Mouse (Mus musculus): ENCODE results near the gene Uqcr11. TPM values are rescaled to one million over a fixed set of nuclear protein-coding genes. Genes with fewer than 3 reads are reported as not detected.

Gene Uqcr11
- total and polyA plus RNA-seq, 3 experiments = 1,743 to 5,192 (median 1,981) TPM

- H3K4me1 ChIP-seq (ENCODE audit: control insufficient read depth, insufficient read depth, low read length) = no peaks in the 10 kb centered on the region
- no peak for TF ChIP-seq CTCF (IDR thresholded peaks at IDR 0.05)
- WGBS = 92% methylated on average over 10 of the region's 10 CpGs
- no peak overlapping the region for H3K9ac ChIP-seq (ENCODE audit: low read depth, low read length)
- no peak overlapping the region for H3K4me3 ChIP-seq
- no peak overlapping the region for H3K27ac ChIP-seq
- no peaks in the 10 kb centered on the region for H3K79me2 ChIP-seq (replicated peaks; ENCODE audit: control insufficient read depth, insufficient read depth, low read length)
- no peaks in the 10 kb centered on the region for H3K36me3 ChIP-seq (ENCODE audit: control insufficient read depth, insufficient read depth, low read length)
- H3K27me3 ChIP-seq (ENCODE audit: control insufficient read depth, insufficient read depth, low read length) = no peaks in the 10 kb centered on the region
- DNase-seq = no peak
- intact Hi-C loops (cut with DNase I) = no loop called here
These were observed 14.1 kb upstream of the Uqcr11 start for GRCm38 (mm10) chr10:80420729-80421128.

- Histone ChIP-seq H3K79me2 (replicated peaks; ENCODE audit: control insufficient read depth, insufficient read depth, low read length) (no peaks in the 10 kb centered on the region), H3K9ac (ENCODE audit: low read depth, low read length) (no peak overlapping the region), H3K27ac (no peak overlapping the region), H3K27me3 (ENCODE audit: control insufficient read depth, insufficient read depth, low read length) (no peaks in the 10 kb centered on the region), H3K4me1 (ENCODE audit: control insufficient read depth, insufficient read depth, low read length) (no peaks in the 10 kb centered on the region), H3K4me3 (no peak overlapping the region), H3K36me3 (ENCODE audit: control insufficient read depth, insufficient read depth, low read length) (no peaks in the 10 kb centered on the region)
- no peak for TF ChIP-seq POLR2A (IDR thresholded peaks at IDR 0.05; ENCODE audit: insufficient read depth, low read depth, low read length)
- no peak for TF ChIP-seq EP300 (IDR thresholded peaks at IDR 0.05; ENCODE audit: insufficient read depth, low read depth, low read length)
- TF ChIP-seq CTCF (IDR thresholded peaks at IDR 0.05) = no peak
- 66% methylated on average over 8 of the region's 8 CpGs for WGBS
- intact Hi-C loops (cut with DNase I) = no loop called here
- DNase-seq = peak in 1 of 2 experiments; percentile 8
These were observed 12.8 kb upstream of the Uqcr11 start for GRCm38 (mm10) chr10:80419419-80419818.

- DNase-seq = peak in 1 of 2 experiments; percentile 11
- TF ChIP-seq POLR2A (IDR thresholded peaks at IDR 0.05; ENCODE audit: insufficient read depth, low read depth, low read length) (no peak), CTCF (IDR thresholded peaks at IDR 0.05) (no peak), EP300 (IDR thresholded peaks at IDR 0.05; ENCODE audit: insufficient read depth, low read depth, low read length) (no peak)
These were observed 11.7 kb upstream of the Uqcr11 start for GRCm38 (mm10) chr10:80418311-80418710.

GRCm38 (mm10) chr10:80417841-80418240 lies 11.2 kb upstream of the Uqcr11 start:
- no peak overlapping the region for H3K9ac ChIP-seq (ENCODE audit: low read depth, low read length)
- TF ChIP-seq EP300 (IDR thresholded peaks at IDR 0.05; ENCODE audit: insufficient read depth, low read depth, low read length) (no peak), CTCF (IDR thresholded peaks at IDR 0.05) (no peak), POLR2A (IDR thresholded peaks at IDR 0.05; ENCODE audit: insufficient read depth, low read depth, low read length) (no peak)
- no peak overlapping the region for H3K27ac ChIP-seq
- H3K36me3 ChIP-seq (ENCODE audit: control insufficient read depth, insufficient read depth, low read length) = no peaks in the 10 kb centered on the region
- 94% methylated on average over 1 of the region's 1 CpGs for WGBS
- DNase-seq = no peak
- no peak overlapping the region for H3K4me3 ChIP-seq
- H3K79me2 ChIP-seq (replicated peaks; ENCODE audit: control insufficient read depth, insufficient read depth, low read length) = no peaks in the 10 kb centered on the region
- no peaks in the 10 kb centered on the region for H3K27me3 ChIP-seq (ENCODE audit: control insufficient read depth, insufficient read depth, low read length)
- intact Hi-C loops (cut with DNase I) = no loop called here
- no peaks in the 10 kb centered on the region for H3K4me1 ChIP-seq (ENCODE audit: control insufficient read depth, insufficient read depth, low read length)

More at GRCm38 (mm10) chr10:80418311-80418710, 11.7 kb upstream of the Uqcr11 start:
- no peak overlapping the region for H3K9ac ChIP-seq (ENCODE audit: low read depth, low read length)
- no peaks in the 10 kb centered on the region for H3K79me2 ChIP-seq (replicated peaks; ENCODE audit: control insufficient read depth, insufficient read depth, low read length)
- no peak overlapping the region for H3K27ac ChIP-seq
- H3K4me3 ChIP-seq = no peak overlapping the region
- no peaks in the 10 kb centered on the region for H3K27me3 ChIP-seq (ENCODE audit: control insufficient read depth, insufficient read depth, low read length)
- intact Hi-C loops (cut with DNase I) = no loop called here
- WGBS = 53% methylated on average over 3 of the region's 3 CpGs
- H3K4me1 ChIP-seq (ENCODE audit: control insufficient read depth, insufficient read depth, low read length) = no peaks in the 10 kb centered on the region
- no peaks in the 10 kb centered on the region for H3K36me3 ChIP-seq (ENCODE audit: control insufficient read depth, insufficient read depth, low read length)

- no peak overlapping the region for H3K4me3 ChIP-seq
- WGBS = 92% methylated on average over 10 of the region's 10 CpGs
- H3K79me2 ChIP-seq (replicated peaks; ENCODE audit: control insufficient read depth, insufficient read depth, low read length) = no peaks in the 10 kb centered on the region
- H3K36me3 ChIP-seq (ENCODE audit: control insufficient read depth, insufficient read depth, low read length) = no peaks in the 10 kb centered on the region
- H3K27me3 ChIP-seq (ENCODE audit: control insufficient read depth, insufficient read depth, low read length) = no peaks in the 10 kb centered on the region
- no peak for DNase-seq
- TF ChIP-seq POLR2A (IDR thresholded peaks at IDR 0.05; ENCODE audit: insufficient read depth, low read depth, low read length) (no peak), CTCF (IDR thresholded peaks at IDR 0.05) (no peak), EP300 (IDR thresholded peaks at IDR 0.05; ENCODE audit: insufficient read depth, low read depth, low read length) (no peak)
- intact Hi-C loops (cut with DNase I) = no loop called here
- H3K9ac ChIP-seq (ENCODE audit: low read depth, low read length) = no peak overlapping the region
- no peak overlapping the region for H3K27ac ChIP-seq
- no peaks in the 10 kb centered on the region for H3K4me1 ChIP-seq (ENCODE audit: control insufficient read depth, insufficient read depth, low read length)
These were observed 10.7 kb upstream of the Uqcr11 start for GRCm38 (mm10) chr10:80417371-80417770.

GRCm38 (mm10) chr10:80415566-80415965 lies 8.9 kb upstream of the Uqcr11 start:
- Histone ChIP-seq H3K79me2 (replicated peaks; ENCODE audit: control insufficient read depth, insufficient read depth, low read length) (no peaks in the 10 kb centered on the region), H3K27me3 (ENCODE audit: control insufficient read depth, insufficient read depth, low read length) (no peaks in the 10 kb centered on the region), H3K4me3 (no peak overlapping the region), H3K9ac (ENCODE audit: low read depth, low read length) (no peak overlapping the region), H3K27ac (no peak overlapping the region), H3K36me3 (ENCODE audit: control insufficient read depth, insufficient read depth, low read length) (no peaks in the 10 kb centered on the region), H3K4me1 (ENCODE audit: control insufficient read depth, insufficient read depth, low read length) (no peaks in the 10 kb centered on the region)
- DNase-seq = no peak
- intact Hi-C loops (cut with DNase I) = no loop called here
- 86% methylated on average over 7 of the region's 7 CpGs for WGBS
- TF ChIP-seq EP300 (IDR thresholded peaks at IDR 0.05; ENCODE audit: insufficient read depth, low read depth, low read length) (no peak), POLR2A (IDR thresholded peaks at IDR 0.05; ENCODE audit: insufficient read depth, low read depth, low read length) (no peak), CTCF (IDR thresholded peaks at IDR 0.05) (no peak)
